Mouse (Mus musculus): ENCODE data around the gene Ikzf1. TPM values are rescaled to one million over a fixed set of nuclear protein-coding genes. Genes with fewer than 3 reads are reported as not detected.

Ikzf1 gene
- polyA plus RNA-seq, 1 experiment from 2014 or later, result 2.8 TPM

DNA sequence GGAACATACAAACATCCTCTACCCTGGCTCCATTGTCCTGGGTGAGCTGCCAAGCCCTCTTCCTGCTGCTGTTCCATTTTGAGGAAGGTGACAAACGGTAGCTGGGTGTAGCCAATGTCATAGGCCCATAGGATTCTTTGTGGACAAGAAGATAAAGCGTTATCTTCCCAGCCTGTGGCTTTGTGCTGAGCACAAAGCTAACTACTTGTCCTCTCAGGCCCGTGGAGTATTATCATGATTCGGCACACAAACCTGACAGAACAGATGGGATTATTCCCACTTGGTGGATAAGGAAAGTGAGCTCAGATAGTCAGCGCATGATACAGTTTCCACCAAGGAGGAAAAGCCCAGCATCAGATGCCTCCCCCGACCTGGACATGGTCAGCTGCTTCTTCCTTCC lies 50.4 kb downstream of the Ikzf1 start:
- no peak for DNase-seq (ENCODE audit: low spot score)
- Histone ChIP-seq H3K9me3 (replicated peaks) (no peaks in the 10 kb centered on the region), H3K4me3 (no peak overlapping the region), H3K36me3 (no peaks in the 10 kb centered on the region), H3K27me3 (ENCODE audit: low read depth, poor library complexity, severe bottlenecking) (no peaks in the 10 kb centered on the region), H3K27ac (replicated peaks) (no peak overlapping the region), H3K4me1 (no peaks in the 10 kb centered on the region)
- WGBS, result 81% methylated on average over 6 of the region's 6 CpGs

- H3K9me3 ChIP-seq (replicated peaks), result no peaks in the 10 kb centered on the region
- H3K27ac ChIP-seq (replicated peaks), result no peak overlapping the region
- WGBS, result 87% methylated on average over 4 of the region's 4 CpGs
- no peak for DNase-seq (ENCODE audit: low spot score)
- no peaks in the 10 kb centered on the region for H3K4me1 ChIP-seq
- no peaks in the 10 kb centered on the region for H3K36me3 ChIP-seq
- H3K4me3 ChIP-seq, result no peak overlapping the region
- no peaks in the 10 kb centered on the region for H3K27me3 ChIP-seq (ENCODE audit: low read depth, poor library complexity, severe bottlenecking)
Observed at GRCm38 (mm10) chr11:11736948-11737347, 52.1 kb downstream of the Ikzf1 start.

DNA sequence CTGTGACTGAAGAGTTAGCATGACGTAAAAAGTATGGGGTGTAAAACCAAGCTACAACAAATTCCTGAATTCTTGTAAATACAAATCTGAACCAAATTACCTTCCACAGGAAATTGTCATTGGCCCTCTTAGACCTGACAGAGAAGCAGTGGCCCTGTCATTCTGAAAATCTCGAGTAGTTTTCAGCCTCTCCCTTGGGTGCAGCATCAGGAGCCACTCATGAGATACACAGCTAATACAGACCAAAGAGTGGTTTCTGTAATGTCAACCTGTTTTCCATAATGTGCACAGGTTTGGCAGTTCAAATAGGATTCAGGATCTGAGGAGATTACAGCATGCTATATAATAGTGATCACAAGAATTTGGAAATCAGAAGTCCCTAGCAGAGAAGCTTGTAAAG lies 52.8 kb downstream of the Ikzf1 start:
- WGBS, result 69% methylated on average over 2 of the region's 2 CpGs
- Histone ChIP-seq H3K36me3 (no peaks in the 10 kb centered on the region), H3K27ac (replicated peaks) (no peak overlapping the region)

GRCm38 (mm10) chr11:11739054-11739453 lies 54.3 kb downstream of the Ikzf1 start:
- no peaks in the 10 kb centered on the region for H3K36me3 ChIP-seq
- H3K4me3 ChIP-seq, result no peak overlapping the region
- 91% methylated on average over 3 of the region's 3 CpGs for WGBS

More for the DNA sequence above, 52.8 kb downstream of the Ikzf1 start:
- Histone ChIP-seq H3K9me3 (replicated peaks) (peaks cover 3% of the 10 kb centered on the region; the same call in 1 of the 2 replicates), H3K4me3 (no peak overlapping the region), H3K4me1 (no peaks in the 10 kb centered on the region), H3K27me3 (ENCODE audit: low read depth, poor library complexity, severe bottlenecking) (no peaks in the 10 kb centered on the region)
- no peak for DNase-seq (ENCODE audit: low spot score)

DNA sequence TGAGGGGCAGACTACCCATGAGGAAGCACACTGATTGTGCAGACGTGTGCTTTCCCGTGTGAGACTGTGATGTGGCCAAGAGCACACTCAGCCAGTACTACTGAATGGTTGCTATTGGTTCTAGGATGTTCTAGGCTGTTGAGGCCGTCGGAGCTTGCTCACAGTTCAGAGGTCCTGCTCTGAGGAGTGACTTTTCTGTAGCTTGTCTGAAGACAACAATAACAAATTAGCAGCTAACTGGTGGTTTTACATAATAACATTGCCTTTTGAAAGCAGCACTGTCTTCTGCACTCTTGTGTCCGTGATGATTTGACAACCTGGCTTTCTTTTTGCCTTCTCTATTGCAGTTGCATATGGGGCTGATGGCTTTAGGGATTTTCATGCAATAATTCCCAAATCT lies 55.8 kb downstream of the Ikzf1 start:
- H3K27ac ChIP-seq (replicated peaks), result no peak overlapping the region
- WGBS, result 92% methylated on average over 5 of the region's 5 CpGs
- peaks cover 5% of the 10 kb centered on the region; the same call in 1 of the 2 replicates for H3K9me3 ChIP-seq (replicated peaks)
- H3K4me3 ChIP-seq, result no peak overlapping the region
- no peaks in the 10 kb centered on the region for H3K4me1 ChIP-seq
- DNase-seq (ENCODE audit: low spot score), result no peak
- no peaks in the 10 kb centered on the region for H3K36me3 ChIP-seq
- no peaks in the 10 kb centered on the region for H3K27me3 ChIP-seq (ENCODE audit: low read depth, poor library complexity, severe bottlenecking)

More at GRCm38 (mm10) chr11:11739054-11739453, 54.3 kb downstream of the Ikzf1 start:
- Histone ChIP-seq H3K27ac (replicated peaks) (no peak overlapping the region), H3K27me3 (ENCODE audit: low read depth, poor library complexity, severe bottlenecking) (no peaks in the 10 kb centered on the region), H3K4me1 (no peaks in the 10 kb centered on the region), H3K9me3 (replicated peaks) (peaks cover 5% of the 10 kb centered on the region; the same call in 1 of the 2 replicates)
- DNase-seq (ENCODE audit: low spot score), result no peak

DNA sequence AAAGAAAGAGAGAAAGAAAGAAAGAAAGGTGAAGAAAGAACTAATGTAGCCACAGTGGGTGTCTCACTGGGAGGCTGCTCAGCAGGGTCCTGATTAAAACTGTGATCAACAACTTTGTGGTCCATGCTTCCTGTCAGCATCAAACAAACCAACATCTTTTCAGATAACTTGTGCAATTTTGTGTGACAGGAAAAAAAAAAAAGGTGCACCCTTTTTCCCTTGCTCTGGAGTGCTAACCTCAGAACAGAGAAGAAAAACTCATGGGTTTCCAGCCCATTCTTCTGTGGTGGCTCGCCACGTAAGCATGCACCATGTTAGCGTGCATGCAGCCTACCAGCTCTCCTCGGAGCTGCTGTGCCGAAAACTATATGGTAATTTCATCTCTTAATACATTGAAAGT lies 56.8 kb downstream of the Ikzf1 start:
- DNase-seq (ENCODE audit: low spot score), result no peak
- Histone ChIP-seq H3K9me3 (replicated peaks) (peaks cover 5% of the 10 kb centered on the region; the same call in 1 of the 2 replicates), H3K27me3 (ENCODE audit: low read depth, poor library complexity, severe bottlenecking) (no peaks in the 10 kb centered on the region), H3K27ac (replicated peaks) (no peak overlapping the region), H3K36me3 (no peaks in the 10 kb centered on the region), H3K4me3 (no peak overlapping the region), H3K4me1 (no peaks in the 10 kb centered on the region)
- WGBS, result 87% methylated on average over 5 of the region's 5 CpGs

GRCm38 (mm10) chr11:11742626-11743025 lies 57.8 kb downstream of the Ikzf1 start:
- peak; percentile 33 for DNase-seq (ENCODE audit: low spot score)

DNA sequence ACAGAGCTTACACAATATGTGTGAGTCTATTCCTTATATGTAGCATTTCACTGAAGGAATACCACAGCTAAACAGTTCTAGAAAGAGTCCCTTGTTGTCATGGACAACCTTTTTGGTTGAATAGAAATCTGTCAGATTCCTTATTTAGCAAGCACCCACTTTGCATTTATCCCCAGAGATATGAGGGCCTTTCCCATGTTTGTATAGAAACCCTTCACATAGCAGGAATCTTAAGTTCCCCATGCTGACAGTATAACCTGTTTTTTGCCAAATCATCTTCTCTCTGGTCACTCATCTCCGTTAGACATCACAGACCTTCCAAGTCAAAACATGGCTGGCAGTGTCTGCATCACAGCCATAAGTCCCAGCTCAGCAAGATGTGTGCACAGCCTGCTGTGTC lies 59.4 kb downstream of the Ikzf1 start:
- 47% methylated on average over 1 of the region's 1 CpGs for WGBS
- H3K27ac ChIP-seq (replicated peaks), result no peak overlapping the region
- no peaks in the 10 kb centered on the region for H3K27me3 ChIP-seq (ENCODE audit: low read depth, poor library complexity, severe bottlenecking)
- DNase-seq (ENCODE audit: low spot score), result no peak
- 0 out of 2 replicates have a peak, but pooled peaks cover 2% of the 10 kb centered on the region for H3K4me1 ChIP-seq
- H3K9me3 ChIP-seq (replicated peaks), result peaks cover 5% of the 10 kb centered on the region; the same call in 1 of the 2 replicates
- no peaks in the 10 kb centered on the region for H3K36me3 ChIP-seq
- H3K4me3 ChIP-seq, result no peak overlapping the region

More at GRCm38 (mm10) chr11:11742626-11743025, 57.8 kb downstream of the Ikzf1 start:
- Histone ChIP-seq H3K27me3 (ENCODE audit: low read depth, poor library complexity, severe bottlenecking) (no peaks in the 10 kb centered on the region), H3K4me3 (no peak overlapping the region), H3K4me1 (no peaks in the 10 kb centered on the region), H3K9me3 (replicated peaks) (peaks cover 5% of the 10 kb centered on the region; the same call in 1 of the 2 replicates), H3K36me3 (no peaks in the 10 kb centered on the region), H3K27ac (replicated peaks) (no peak overlapping the region)
- WGBS, result 24% methylated on average over 2 of the region's 2 CpGs

DNA sequence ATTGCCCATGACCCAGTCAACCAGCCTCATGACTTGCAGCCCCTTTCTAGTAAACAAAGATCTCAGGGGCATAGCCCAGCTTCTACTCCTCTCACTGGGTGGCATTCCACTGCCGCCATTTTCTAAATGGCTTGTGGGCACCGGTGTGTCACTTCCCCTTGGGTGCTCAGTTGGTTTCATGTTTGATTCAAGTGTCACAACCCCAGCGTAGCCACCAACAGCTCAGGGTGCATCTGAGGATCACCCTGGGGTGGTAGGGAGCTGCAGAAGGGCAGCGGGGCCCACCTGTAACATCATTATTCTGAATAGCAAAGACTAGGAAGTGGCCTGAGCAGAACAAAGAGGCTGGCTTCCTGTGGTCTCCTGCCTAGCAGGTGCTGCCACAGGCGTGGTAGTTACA lies 66.3 kb downstream of the Ikzf1 start:
- Histone ChIP-seq H3K4me3 (no peak overlapping the region), H3K9me3 (replicated peaks) (no peaks in the 10 kb centered on the region), H3K4me1 (peaks cover 7% of the 10 kb centered on the region; the same call in 1 of the 2 replicates), H3K27ac (replicated peaks) (no peak overlapping the region), H3K27me3 (ENCODE audit: low read depth, poor library complexity, severe bottlenecking) (no peaks in the 10 kb centered on the region), H3K36me3 (no peaks in the 10 kb centered on the region)
- no peak for DNase-seq (ENCODE audit: low spot score)
- 90% methylated on average over 5 of the region's 5 CpGs for WGBS

DNA sequence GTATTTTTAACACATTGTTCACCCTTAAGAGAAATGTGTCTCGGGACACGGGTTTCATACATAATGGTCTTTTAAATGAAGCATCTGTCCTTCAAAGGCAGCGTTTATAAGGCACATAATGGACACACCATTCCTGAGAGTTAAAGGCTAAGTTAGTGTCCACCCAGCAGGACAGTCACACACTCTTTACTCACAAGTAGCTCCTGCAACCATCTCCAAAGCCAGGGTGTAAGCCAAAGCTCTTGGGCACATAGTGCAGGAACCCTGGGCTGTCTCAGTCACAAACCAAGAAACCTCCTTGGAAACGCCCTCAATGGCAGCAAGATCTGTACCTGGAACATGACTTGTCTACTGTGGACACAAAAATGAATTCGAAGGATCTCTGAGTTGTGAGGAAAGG lies 68.1 kb downstream of the Ikzf1 start:
- Histone ChIP-seq H3K36me3 (no peaks in the 10 kb centered on the region), H3K4me3 (no peak overlapping the region), H3K4me1 (peaks cover 8% of the 10 kb centered on the region; the same call in 1 of the 2 replicates), H3K27ac (replicated peaks) (no peak overlapping the region), H3K9me3 (replicated peaks) (no peaks in the 10 kb centered on the region), H3K27me3 (ENCODE audit: low read depth, poor library complexity, severe bottlenecking) (no peaks in the 10 kb centered on the region)
- no peak for DNase-seq (ENCODE audit: low spot score)
- 91% methylated on average over 5 of the region's 5 CpGs for WGBS

DNA sequence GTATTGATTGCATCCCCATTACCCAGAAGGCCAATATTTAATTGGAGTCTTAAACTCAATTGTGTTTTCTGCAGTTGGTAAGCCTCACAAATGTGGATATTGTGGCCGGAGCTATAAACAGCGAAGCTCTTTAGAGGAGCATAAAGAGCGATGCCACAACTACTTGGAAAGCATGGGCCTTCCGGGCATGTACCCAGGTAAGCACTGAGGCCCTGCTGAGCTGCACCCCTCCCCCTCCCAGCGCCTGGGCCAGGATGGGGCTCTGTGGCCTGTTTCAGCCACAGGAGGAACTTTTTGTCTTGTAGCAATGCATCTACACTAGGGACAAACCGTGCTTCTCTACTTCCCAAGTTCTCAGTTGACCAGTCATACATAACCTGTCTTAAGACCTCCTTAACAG lies 73.3 kb downstream of the Ikzf1 start:
- H3K9me3 ChIP-seq (replicated peaks), result no peaks in the 10 kb centered on the region
- H3K4me3 ChIP-seq, result no peak overlapping the region
- H3K4me1 ChIP-seq, result peaks cover 6% of the 10 kb centered on the region; the same call in 1 of the 2 replicates
- H3K36me3 ChIP-seq, result no peaks in the 10 kb centered on the region
- WGBS, result 76% methylated on average over 6 of the region's 6 CpGs
- no peak overlapping the region for H3K27ac ChIP-seq (replicated peaks)
- DNase-seq (ENCODE audit: low spot score), result no peak
- no peaks in the 10 kb centered on the region for H3K27me3 ChIP-seq (ENCODE audit: low read depth, poor library complexity, severe bottlenecking)

- Histone ChIP-seq H3K4me1 (peaks cover 5% of the 10 kb centered on the region; the same call in 1 of the 2 replicates), H3K27ac (replicated peaks) (no peak overlapping the region), H3K27me3 (ENCODE audit: low read depth, poor library complexity, severe bottlenecking) (no peaks in the 10 kb centered on the region), H3K9me3 (replicated peaks) (no peaks in the 10 kb centered on the region), H3K4me3 (no peak overlapping the region), H3K36me3 (no peaks in the 10 kb centered on the region)
- DNase-seq (ENCODE audit: low spot score), result no peak
- WGBS, result 92% methylated on average over 1 of the region's 1 CpGs
Observed at GRCm38 (mm10) chr11:11758883-11759282, 74.1 kb downstream of the Ikzf1 start.

GRCm38 (mm10) chr11:11763211-11763666 lies 78.4 kb downstream of the Ikzf1 start:
- 76% methylated on average over 4 of the region's 4 CpGs for WGBS
- Histone ChIP-seq H3K4me3 (no peak overlapping the region), H3K4me1 (no peaks in the 10 kb centered on the region), H3K27ac (replicated peaks) (no peak overlapping the region), H3K9me3 (replicated peaks) (no peaks in the 10 kb centered on the region), H3K27me3 (ENCODE audit: low read depth, poor library complexity, severe bottlenecking) (no peaks in the 10 kb centered on the region), H3K36me3 (no peaks in the 10 kb centered on the region)
- DNase-seq (ENCODE audit: low spot score), result no peak

DNA sequence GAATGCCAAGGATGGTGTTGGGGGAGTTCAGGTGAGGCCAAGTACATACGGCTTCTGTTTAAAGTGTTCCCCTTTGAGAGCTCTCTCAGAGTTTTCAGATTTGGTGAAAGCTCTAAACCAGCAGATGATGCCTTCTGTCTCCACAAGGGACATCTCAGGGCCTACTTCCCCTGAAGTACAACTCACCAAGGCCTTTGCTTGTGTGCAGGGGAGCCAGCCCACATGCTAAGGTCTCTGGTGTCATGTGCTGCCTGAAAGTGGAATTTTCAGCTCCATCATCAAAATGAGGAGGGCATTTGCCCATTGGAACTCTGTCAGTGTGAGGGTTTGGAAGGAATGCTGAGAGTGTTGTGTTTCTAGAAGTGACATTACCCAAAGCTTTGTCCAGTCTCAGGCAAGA lies 80.6 kb downstream of the Ikzf1 start:
- Histone ChIP-seq H3K27ac (replicated peaks) (no peak overlapping the region), H3K4me3 (no peak overlapping the region), H3K27me3 (ENCODE audit: low read depth, poor library complexity, severe bottlenecking) (no peaks in the 10 kb centered on the region), H3K9me3 (replicated peaks) (no peaks in the 10 kb centered on the region), H3K36me3 (no peaks in the 10 kb centered on the region), H3K4me1 (no peaks in the 10 kb centered on the region)
- DNase-seq (ENCODE audit: low spot score), result no peak
- 67% methylated on average over 1 of the region's 1 CpGs for WGBS

All from midbrain, embryonic 10.5 days (tissue).